Mouse (Mus musculus) urinary bladder, postnatal 4 days (tissue): Measurements from ENCODE around the gene Six5.
A peak's percentile ranks its signal among the peaks of the same experiment; 100 is the strongest.

Experiments
- DNase-seq, 2 experiments: peaks; one replicate each; pipeline ENCODE4 v3.0.0; 2021 to 2022; ENCODE audit warnings: low spot score in 2 of 2

Six5 gene

DNA sequence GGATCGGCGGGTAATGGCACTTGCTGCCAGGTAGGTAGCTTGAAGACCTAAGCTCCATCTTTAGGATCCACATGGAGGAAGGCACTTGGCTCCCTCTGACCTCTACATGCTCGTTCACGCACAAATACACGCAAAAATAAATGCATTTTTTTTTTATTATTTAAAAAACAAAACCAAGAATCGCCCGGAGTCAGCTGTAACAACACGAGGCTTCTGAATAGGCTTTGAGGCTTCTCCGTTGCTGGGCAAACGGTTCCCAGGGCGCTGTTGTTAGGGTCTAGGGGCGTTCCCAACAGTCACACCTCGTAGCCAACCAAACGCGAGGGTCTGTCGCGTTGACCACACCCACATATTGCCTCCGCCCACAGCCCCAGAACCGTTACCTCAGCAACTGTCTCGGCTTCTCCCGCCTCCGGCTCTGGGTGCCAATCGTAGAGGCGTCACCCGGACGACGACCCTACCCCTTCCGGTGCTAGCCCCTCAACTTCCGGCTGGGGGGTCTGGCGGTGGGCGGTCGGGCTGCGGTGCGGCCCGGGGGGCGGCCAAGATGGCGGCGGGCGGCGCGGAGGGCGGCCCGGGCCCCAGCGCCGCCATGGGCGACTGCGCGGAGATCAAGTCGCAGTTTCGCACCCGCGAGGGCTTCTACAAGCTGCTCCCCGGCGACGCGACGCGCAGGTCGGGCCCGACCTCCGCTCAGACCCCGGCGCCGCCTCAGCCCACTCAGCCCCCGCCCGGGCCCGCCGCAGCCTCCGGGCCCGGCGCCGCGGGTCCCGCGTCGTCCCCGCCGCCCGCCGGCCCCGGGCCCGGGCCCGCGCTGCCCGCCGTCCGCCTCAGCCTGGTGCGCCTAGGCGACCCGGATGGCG, 18.4 kb upstream of the Six5 start, which contains the start of gene Dmwd:
Dmwd (plus strand) TSS at position 505 of the 863 bp plus-strand sequence.
- DNase-seq, result peak; percentile 96

- DNase-seq, result no peak
Observed at GRCm38 (mm10) chr7:19076586-19076991, 17.8 kb upstream of the Six5 start.

DNA sequence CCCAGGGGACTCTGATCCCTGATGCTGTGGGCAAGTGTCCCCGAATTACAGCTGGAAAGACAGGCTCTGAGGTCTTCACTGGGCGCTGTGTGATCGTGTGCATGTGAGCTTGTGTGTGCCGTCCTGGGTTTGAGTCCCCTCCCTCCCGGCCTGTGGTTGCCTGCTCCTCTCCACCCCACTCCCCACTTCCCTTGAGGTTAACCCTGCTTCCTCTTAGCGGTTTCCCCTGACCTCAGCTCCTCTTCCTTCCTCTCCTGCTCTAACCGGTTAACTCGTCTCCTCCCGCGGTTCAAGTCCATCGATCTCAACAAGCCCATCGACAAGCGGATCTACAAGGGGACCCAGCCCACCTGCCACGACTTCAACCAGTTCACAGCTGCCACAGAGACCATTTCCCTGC, 16.6 kb upstream of the Six5 start:
- no peak for DNase-seq

DNA sequence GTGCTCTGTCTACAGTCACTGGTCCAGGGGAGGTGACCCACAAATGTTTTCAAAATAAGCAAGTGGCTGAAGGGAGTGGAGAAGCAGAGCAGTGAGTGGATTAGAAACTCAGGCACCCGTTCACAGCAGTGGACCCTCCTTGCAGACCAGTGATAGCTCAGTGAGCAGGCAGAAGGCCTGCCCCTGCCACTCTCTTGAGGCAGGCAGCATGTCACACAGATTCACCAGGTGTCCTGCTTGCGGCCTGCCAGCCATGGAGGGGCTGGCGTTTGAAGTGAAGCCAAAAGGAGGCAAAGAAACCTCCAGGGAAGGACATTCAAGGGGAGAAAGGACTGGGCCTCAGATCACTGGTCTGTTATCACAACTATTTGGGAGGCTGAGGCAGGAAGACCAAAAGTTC, 15.7 kb upstream of the Six5 start:
- no peak for DNase-seq

DNA sequence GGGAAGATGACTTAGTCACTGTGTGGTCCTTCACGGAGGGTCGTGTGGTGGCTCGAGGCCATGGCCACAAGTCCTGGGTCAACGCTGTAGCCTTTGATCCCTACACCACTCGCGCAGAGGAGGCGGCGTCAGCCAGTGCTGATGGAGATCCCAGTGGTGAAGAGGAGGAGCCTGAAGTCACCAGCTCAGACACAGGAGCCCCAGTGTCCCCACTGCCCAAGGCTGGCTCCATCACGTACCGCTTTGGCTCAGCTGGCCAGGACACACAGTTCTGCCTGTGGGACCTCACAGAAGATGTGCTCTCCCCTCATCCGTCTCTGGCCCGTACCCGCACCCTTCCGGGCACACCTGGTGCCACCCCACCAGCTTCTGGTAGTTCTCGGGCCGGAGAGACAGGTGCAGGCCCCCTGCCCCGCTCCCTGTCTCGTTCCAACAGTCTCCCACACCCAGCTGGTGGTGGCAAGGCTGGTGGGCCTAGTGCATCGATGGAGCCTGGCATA, 13.9 kb upstream of the Six5 start:
- no peak for DNase-seq

DNA sequence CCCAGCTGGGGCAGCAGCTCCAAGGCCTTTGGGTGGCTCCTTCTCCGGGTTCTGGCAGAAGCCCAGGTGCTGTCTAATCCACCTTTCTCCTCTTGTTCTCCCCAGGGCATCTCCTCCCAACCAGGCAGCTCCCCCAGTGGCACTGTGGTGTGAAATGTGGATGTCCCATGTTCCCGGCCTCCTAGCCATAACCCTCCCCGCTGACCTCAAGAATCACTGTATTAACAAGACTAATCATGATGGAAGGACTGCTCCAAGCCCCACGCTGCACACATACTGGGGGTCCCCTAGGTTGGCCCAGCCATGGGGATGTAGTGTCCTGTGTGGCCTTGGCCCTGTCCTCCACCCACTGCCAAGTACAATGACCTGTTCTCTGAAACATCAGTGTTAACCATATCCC, 12.2 kb upstream of the Six5 start:
- DNase-seq, result no peak

GRCm38 (mm10) chr7:19083096-19083495, 11.3 kb upstream of the Six5 start:
- DNase-seq, result no peak

GRCm38 (mm10) chr7:19083701-19084100, 10.7 kb upstream of the Six5 start, which contains the start of gene Dmpk:
TSS of gene Dmpk (plus strand) at chr7:19083849.
- no peak for DNase-seq

GRCm38 (mm10) chr7:19084277-19084771, 10.1 kb upstream of the Six5 start:
- DNase-seq, result no peak

DNA sequence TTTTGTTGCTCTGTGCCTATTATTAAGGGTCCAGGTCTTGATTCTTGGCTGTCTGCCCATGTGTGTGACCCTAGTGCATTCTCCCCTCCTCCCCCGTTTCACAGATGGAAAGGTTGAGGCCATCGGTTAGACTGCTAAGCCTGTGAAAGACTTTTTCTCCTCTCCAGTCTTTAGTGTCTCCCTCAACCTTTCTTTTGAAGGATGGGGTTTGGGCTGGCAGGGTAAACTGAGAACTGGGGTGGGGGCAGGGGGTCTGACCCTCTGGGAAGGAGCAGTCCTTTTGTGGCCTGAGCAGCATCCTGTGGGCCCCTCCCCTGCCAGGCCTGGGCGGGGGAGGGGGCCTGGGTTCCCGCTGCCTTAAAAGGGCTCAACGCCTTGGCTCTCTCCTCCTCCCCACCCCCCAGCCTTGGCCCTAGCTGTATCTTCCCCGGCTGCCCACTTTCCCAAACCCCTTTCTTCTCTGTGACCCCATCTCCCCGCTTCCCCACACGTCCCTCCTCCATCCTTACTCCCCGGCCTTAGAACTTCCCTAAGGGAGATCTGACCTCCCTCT, 9.4 kb upstream of the Six5 start:
- no peak for DNase-seq

DNA sequence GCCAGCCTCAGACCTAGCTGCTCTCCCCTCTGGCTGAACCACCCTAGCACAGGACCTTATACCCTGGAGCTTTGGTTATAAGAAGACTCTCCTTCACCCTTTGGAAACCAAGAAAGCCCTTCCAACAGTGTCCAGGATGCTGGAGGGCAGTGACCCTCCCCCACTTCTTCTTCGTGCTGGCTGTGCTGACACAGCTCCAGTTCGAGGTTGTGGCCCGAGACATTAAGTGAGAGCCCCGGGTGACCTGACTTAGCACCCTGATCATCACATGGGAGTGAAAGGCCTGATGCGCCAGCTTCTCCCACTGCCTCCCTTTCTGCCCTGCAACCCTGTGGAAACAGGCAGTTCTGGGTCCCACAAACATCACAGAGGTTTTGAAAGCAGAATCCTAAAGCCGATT, 8.9 kb upstream of the Six5 start:
- DNase-seq, result no peak

DNA sequence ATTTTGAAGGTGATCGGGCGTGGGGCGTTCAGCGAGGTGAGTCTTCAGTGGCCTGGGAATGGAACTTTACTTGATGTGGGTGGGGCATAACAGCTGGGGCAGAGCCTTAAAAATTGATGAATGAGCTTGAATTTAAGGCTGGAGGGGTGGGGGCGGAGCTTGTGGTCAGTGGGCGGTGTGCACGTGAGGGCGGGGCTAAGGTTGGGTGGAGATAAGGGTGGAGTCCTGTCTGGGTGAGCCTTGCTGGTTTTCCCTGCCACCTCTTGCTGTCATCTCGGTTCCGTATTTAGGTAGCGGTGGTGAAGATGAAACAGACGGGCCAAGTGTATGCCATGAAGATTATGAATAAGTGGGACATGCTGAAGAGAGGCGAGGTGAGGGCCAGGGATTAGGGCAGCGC, 8.4 kb upstream of the Six5 start:
- DNase-seq, result no peak

DNA sequence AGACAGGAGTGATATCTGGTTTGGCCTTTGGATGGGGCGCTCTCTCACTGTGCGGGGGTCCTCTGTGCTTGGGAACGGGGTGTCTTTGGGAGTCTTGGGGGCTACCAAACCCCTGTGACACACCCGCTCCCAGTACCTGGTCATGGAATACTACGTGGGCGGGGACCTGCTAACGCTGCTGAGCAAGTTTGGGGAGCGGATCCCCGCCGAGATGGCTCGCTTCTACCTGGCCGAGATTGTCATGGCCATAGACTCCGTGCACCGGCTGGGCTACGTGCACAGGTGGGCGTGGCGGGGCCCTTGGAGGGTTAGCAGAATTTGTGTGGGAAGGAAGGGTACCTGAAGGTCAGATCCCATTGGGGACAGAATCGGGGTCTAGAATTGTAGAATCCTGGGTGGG, 7.6 kb upstream of the Six5 start:
- no peak for DNase-seq

DNA sequence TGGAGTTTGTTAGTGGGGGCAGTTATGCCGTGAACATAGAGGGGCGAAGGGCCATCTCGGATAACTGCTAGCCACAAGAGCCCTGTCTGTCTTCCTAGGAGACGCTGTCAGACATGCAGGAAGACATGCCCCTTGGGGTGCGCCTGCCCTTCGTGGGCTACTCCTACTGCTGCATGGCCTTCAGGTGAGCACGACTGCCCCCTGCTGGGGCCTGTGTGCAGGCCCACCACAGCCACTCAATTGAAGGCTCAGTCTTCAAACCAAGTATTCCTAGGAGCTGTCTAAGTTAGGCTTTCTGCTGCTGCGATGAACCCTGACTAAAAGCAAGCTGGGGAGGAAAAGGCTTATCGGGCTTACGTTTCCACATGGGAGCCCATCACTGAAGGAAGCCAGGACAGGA, 5.6 kb upstream of the Six5 start:
- no peak for DNase-seq

GRCm38 (mm10) chr7:19091913-19092312, 2.5 kb upstream of the Six5 start:
- DNase-seq, result no peak

- DNase-seq, result peak in 1 of 2 experiments; percentile 70
Observed at GRCm38 (mm10) chr7:19092381-19093173, 1.8 kb upstream of the Six5 start.

GRCm38 (mm10) chr7:19093174-19093521, 1.2 kb upstream of the Six5 start:
- DNase-seq, result peak; percentile 84 to 90

GRCm38 (mm10) chr7:19093537-19094385, 633 bp upstream of the Six5 start:
- DNase-seq, result peak; percentile 97 to 98

DNA sequence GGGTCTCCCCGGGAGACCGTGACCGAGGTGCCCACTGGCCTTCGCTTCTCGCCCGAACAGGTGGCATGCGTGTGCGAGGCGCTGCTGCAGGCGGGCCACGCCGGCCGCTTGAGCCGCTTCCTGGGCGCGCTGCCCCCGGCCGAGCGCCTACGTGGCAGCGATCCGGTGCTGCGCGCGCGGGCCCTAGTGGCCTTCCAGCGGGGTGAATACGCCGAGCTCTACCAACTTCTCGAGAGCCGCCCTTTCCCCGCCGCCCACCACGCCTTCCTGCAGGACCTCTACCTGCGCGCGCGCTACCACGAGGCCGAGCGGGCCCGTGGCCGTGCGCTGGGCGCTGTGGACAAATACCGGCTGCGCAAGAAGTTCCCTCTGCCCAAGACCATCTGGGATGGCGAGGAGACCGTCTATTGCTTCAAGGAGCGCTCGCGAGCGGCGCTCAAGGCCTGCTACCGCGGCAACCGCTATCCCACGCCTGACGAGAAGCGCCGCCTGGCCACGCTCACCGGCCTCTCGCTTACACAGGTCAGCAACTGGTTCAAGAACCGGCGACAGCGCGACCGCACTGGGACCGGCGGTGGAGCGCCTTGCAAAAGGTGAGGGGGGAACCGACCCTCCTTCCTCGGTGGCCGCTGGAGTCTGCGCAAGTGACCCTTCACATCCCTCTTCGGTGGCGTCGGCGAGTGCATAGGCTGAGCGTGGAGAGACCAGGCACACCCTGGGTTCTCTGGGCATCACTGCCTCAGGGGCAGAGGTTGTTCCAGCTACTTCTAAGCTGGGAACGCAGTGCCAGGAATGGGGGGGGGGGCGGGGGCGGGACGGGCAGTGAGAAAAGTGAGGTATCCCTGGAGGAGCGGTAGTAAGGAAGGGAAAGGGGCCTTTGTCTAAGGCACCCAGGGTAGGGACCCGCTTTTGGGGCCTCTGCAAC, 694 bp downstream of the Six5 start:
- DNase-seq, result peak in 1 of 2 experiments; percentile 62

GRCm38 (mm10) chr7:19095751-19096110, 1.3 kb downstream of the Six5 start:
- peak; percentile 69 to 86 for DNase-seq
